Mouse (Mus musculus): ENCODE data around the gene 3425401B19Rik.

3425401B19Rik gene

DNA sequence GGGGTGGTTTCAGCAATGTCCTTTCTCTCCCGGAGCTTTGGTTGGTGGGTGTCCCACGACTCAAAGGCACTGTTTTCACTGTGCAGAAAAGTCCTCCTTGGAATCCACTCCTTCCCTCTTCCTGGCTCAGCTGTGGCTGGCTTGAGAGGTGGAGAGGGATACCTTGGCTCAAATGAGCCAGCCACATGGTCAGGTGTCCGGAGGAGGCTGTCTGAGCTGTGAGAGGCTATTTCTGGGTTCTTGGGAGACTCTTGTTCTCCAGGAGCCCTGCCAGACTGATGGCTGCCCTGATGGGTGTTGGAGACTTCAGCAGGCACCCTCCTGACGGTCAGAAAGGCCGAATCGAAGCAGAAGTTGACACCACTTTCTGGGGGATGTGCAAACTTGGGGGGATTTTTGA lies 22.0 kb downstream of the 3425401B19Rik start:
- no peak for DNase-seq (ENCODE audit: low read depth, low spot score)

DNA sequence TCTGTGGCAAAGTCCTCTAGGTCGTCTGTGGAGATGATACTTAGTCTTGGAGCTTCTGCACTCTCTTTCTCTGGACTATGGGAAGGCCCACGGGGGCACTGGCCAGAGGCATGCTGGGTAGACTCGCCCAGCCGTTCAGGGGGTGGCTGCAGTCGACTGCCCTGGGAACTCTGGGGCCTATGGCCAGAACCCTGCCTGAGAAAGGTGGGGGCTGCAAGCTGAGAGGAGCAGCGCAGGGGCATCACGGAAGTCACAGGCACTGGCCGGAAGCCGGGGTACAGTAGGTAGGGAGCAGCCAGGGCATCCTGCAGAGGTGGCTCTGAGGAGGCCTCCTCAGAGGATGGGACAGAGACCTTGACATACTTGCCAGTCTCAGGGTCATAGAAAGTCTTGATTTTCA lies 25.3 kb downstream of the 3425401B19Rik start:
- DNase-seq (ENCODE audit: low read depth, low spot score) = no peak

DNA sequence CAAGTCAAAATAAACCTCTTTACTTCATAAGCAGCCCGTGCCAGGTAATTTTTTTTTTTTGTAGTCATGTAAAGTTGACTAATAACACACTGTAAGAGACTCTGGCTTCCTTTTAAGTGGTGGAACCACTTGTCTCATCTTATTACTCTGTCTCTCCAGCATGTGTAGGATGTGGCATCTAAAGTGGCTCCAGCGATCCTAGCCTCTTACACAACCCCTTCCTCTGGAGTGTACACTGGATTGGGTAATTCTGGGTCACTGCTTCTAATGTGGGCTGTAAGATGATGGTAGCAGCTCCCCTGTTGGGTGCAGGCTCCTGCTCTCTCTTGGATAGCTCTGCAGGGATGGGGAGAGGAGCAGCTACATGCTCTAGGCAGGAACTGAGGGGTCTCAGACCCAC lies 46.6 kb downstream of the 3425401B19Rik start:
- no peak for DNase-seq (ENCODE audit: low read depth, low spot score)

DNA sequence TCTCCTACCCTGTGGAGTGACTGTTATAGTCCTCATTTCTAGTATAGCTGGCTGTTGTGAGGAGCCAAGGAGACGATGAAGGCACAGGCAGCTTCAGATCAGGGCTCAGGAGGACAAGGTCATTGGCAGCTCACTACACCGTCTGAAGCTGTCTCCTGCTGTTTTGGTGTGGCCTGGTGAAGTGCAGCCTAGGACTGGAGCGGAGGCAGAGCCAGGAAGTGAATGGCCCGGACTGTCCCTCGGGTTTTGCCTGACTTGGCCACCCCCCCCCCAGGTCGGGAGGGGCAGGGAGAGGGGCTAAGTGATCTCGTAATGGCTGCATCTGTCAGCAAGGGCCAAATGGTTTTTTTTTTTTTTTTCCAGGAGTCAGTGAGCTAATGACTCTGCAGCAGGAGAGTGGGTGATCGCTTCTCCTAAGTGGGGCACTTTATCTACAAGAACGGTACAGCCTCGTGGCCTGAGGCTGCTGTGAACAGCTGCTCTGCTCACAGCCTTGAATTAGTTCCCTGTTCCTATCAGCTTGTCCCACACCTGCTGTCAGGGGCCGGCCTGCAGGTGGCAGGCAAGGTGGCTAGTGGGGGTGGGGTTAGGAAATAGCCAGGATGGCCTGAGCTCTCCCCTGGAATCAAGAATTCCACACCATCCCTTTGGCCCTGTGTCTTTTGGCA lies 50.9 kb downstream of the 3425401B19Rik start:
- DNase-seq (ENCODE audit: low read depth, low spot score) = no peak

DNA sequence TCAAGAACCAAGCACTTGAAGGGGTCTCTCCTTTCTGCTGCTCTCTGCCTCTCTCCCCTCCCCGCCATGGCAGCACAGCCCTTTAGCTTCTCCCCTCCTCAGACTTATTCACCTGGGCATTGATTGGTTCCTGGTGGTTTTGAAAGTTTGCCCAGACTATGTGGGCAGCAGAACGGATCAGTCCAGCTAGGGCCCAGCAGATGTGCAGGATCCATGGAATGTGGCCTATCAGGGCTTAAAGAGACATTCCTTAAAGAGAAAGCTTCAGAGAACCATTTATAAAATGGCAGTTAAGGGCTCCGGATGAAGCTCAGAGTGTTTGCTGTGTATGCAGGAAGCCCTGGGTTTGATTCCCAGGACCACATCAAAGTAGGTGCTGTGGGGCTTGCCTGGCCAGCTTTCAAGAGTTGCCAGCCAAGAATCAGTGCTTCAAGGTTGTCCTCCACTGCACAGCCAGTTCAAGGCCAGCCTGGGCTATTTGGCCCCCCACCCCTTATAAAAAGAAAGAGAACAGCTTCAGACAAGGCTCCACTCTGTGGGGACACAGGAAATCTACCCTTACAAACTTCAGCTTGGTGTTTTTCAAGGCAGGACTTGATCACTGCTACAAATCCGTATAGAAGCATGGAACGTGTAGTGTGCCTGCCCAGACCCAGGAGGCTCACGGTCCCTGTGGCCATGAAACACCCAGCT lies 52.0 kb downstream of the 3425401B19Rik start:
- no peak for DNase-seq (ENCODE audit: low read depth, low spot score)

DNA sequence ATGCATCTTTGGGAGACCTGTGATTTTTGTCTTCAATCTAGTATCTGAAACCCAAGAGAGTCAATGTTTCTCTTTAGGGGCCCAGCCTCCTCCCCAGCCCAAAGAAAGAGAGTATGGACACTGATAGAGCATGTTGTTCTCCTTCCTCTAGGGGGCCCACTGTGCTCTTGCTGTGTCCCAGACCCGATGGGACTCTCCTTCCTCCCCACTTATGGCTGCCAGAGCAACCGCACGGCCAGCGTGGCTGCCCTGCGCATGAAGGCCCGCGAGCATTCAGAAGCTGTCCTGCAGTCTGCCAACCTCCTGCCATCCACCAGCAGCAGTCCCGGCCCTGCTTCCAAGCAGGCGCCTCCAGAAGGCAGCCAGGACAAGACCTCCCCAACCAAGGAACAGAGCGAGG lies 56.5 kb downstream of the 3425401B19Rik start:
- no peak for DNase-seq (ENCODE audit: low read depth, low spot score)

DNA sequence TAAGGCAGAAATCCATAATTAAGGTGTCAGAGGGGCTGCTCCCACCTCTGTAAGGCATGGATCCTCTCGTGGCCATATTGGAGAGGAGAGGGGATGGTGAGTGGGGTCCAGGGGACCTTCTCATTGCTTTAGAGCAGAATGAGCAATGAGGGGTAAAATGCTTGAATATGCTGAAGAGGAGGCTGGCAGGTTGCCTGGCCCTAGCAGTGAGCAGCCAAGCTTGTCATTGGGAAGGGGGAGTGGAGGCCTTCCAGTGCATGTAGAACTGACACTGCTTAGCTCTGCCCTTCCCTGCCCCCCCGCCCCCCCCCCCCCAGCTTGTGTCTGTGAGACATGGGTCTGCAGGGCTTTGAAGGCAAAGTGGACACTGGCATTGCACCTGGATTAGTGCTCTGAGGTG lies 57.8 kb downstream of the 3425401B19Rik start:
- DNase-seq (ENCODE audit: low read depth, low spot score) = no peak

DNA sequence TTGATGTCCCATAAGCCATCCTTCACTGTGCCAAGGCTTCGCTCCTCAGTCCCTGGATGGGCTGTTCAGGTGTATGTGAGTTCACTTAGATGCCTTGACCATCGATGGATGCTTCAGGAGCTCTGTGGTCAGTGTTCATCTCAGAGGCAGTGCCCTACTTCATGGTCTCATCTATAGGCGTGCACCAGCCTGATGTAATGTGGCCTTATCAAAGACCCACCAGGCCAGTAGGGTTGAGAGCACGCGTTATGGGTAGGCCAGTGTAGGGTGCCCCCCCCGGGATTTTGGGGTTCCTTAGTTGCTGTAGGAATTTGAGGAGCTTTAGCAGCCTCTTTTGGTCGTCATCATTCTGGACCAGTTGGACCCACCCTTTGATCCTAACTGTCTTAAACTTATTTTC lies 60.3 kb downstream of the 3425401B19Rik start:
- no peak for DNase-seq (ENCODE audit: low read depth, low spot score)

DNA sequence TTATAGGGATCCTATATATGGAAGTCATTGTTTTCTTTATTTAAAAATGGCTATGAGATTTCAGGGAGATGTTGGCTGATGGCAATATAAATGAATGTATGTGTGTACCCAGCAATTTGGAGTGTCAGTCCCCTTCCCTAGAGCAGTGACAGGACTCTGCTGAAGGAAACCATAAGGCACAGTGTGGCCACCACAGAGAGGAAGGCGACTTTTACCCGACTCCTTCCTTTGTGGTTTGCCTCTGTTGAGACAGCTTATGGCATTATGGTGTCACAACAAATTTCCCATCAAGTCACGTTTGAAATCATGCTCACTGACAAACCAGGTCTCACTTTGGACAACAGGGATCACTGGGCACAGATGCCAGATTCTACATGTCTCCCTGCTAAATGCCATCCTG lies 60.8 kb downstream of the 3425401B19Rik start:
- no peak for DNase-seq (ENCODE audit: low read depth, low spot score)

DNA sequence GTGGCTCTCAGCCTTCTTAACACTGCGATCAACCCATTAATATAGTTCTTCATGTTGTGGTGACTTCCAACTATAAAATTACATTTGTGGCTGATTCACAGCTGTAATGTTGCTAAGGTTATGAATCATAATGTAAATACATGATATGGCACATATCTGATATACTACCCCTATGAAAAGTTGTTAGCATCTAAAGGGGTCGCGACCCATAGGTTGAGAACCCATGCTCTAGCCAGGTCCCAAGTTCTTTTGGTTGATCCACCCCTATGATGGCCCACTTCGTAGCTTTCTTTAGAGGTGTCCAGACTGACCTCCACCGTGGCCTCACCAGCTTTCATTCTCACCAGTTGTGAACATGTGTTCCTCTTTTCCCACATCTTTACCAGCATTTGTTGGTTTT lies 67.8 kb downstream of the 3425401B19Rik start:
- no peak for DNase-seq (ENCODE audit: low read depth, low spot score)

DNA sequence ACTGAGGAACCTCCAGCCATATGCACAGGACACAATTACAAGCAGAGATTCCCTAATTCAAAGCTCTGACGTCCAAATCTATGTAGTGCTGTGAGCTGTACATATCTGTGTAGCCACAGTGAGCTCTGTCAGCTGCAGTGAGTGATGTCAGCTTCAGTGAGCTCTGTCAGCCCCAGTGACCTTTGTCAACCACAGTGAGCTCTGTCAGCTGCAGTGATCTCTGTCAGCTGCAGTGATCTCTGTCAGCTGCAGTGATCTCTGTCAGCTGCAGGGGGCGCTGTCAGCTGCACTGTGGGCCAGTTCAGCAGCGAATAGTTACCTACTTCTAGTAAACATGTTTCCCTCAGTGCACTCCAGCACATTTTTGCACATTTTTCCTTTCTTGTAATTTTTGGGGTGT lies 75.7 kb downstream of the 3425401B19Rik start:
- no peak for DNase-seq (ENCODE audit: low read depth, low spot score)

All from embryo, embryonic 11.5 days (tissue).